ENCODE assay signal across 23 mouse cellular contexts in the genomic region with DNA sequence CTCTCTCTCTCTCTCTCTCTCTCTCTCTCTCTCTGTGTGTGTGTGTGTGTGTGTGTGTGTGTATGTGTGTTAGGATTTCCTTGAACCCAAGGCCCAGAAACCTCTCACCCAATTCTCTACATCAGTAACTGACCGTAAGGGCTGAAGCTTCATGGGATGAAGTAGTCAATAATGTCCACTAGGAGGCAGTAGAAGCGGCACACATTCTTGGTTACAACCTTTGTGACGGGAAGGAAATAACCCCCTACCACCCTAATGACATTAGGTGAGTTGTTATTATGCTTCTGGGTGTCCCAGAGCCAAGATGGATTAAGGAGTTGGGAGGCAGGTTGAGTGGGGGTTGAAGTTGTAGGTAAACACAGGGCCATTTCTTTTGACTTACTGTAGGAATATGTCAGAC. TPM values are rescaled to one million over a fixed set of nuclear protein-coding genes. Genes with fewer than 3 reads are reported as not detected.
A peak's percentile ranks its signal among the peaks of the same experiment; 100 is the strongest.
DNase-seq lines count a peak whose midpoint lies in the region; ATAC-seq and TF ChIP-seq lines count a peak whose summit lies in the region.
"Had no signal": no experiment of that assay in that cellular context is flagged by ENCODE, and none has a peak within 500 bp of the region (broad histone marks: within the 10 kb centered on the region; RNA-seq: fewer than 3 reads in every experiment).

No protein-coding gene starts in this region.

- no peak overlapping the region for H3K4me3 ChIP-seq in heart, postnatal 0 days (ENCODE audit: low read depth, low read length)
- H3K4me3 ChIP-seq in liver, postnatal 0 days (ENCODE audit: low read depth, low read length), result no peak overlapping the region
- no peak overlapping the region for H3K4me3 ChIP-seq in E14TG2a.4 (replicated peaks; ENCODE audit: low read length)
- H3K4me3 ChIP-seq: forebrain, embryonic 12.5 days; heart, embryonic 15.5 days; hindbrain, embryonic 10.5 days; midbrain, embryonic 13.5 days; neural tube, embryonic 15.5 days had no signal

- no peak for ATAC-seq in heart, postnatal 0 days (ENCODE audit: insufficient read depth, low read depth)
- no peak for ATAC-seq in liver, postnatal 0 days
- ATAC-seq in CD4-positive, CD25-positive, alpha-beta regulatory T cell, adult 4 months, result no peak
- ATAC-seq: inflammation-experienced regulatory T-cells, adult 6 months; midbrain, embryonic 13.5 days had no signal

- DNase-seq in heart, postnatal 0 days (ENCODE audit: low spot score), result no peak
- no peak for DNase-seq in heart, adult 8-10 months (ENCODE audit: low spot score)
- DNase-seq in liver, postnatal 0 days, result no peak
- DNase-seq in liver (no peak), R1 (ENCODE audit: low read depth, low spot score) (peak; percentile 47)
- no peak for DNase-seq in urinary bladder, postnatal 10 days (ENCODE audit: low spot score)
- DNase-seq: adrenal gland, adult 8-10 months; cerebellum, adult 9-10 months; kidney, postnatal 4 days; lung, adult 18-20 months; thymus, postnatal 4 days had no signal

- WGBS in heart, postnatal 0 days, result 37% methylated on average over 3 of the region's 3 CpGs
- WGBS in liver, postnatal 0 days (ENCODE audit: insufficient replicate concordance), result 42% methylated on average over 3 of the region's 3 CpGs

- H3K9ac ChIP-seq in heart, postnatal 0 days (replicated peaks; ENCODE audit: low read depth, low read length), result no peak overlapping the region
- H3K9ac ChIP-seq in liver, postnatal 0 days (replicated peaks), result no peak overlapping the region
- H3K9ac ChIP-seq: forebrain, embryonic 12.5 days; heart, embryonic 15.5 days; midbrain, embryonic 13.5 days; neural tube, embryonic 15.5 days had no signal

- H3K27me3 ChIP-seq in heart, postnatal 0 days (ENCODE audit: control insufficient read depth, insufficient read depth, low read length), result no peaks in the 10 kb centered on the region
- no peaks in the 10 kb centered on the region for H3K27me3 ChIP-seq in liver, postnatal 0 days (ENCODE audit: insufficient read depth, low read length)
- no peaks in the 10 kb centered on the region for H3K27me3 ChIP-seq in E14TG2a.4 (ENCODE audit: insufficient read depth, low read length)
- H3K27me3 ChIP-seq: forebrain, embryonic 12.5 days; heart, embryonic 15.5 days; midbrain, embryonic 13.5 days; neural tube, embryonic 15.5 days had no signal

- no peaks in the 10 kb centered on the region for H3K9me3 ChIP-seq in heart, postnatal 0 days (replicated peaks; ENCODE audit: control insufficient read depth, low read length)
- H3K9me3 ChIP-seq in liver, postnatal 0 days (ENCODE audit: low read length), result no peaks in the 10 kb centered on the region
- no peaks in the 10 kb centered on the region for H3K9me3 ChIP-seq in E14TG2a.4 (ENCODE audit: low read length)
- H3K9me3 ChIP-seq: forebrain, embryonic 12.5 days; heart, embryonic 15.5 days; hindbrain, embryonic 10.5 days; midbrain, embryonic 13.5 days; neural tube, embryonic 15.5 days had no signal

- no peaks in the 10 kb centered on the region for H3K4me1 ChIP-seq in heart, postnatal 0 days (ENCODE audit: control insufficient read depth, insufficient read depth)
- no peaks in the 10 kb centered on the region for H3K4me1 ChIP-seq in liver, postnatal 0 days (ENCODE audit: insufficient read depth)
- no peaks in the 10 kb centered on the region for H3K4me1 ChIP-seq in E14TG2a.4 (replicated peaks; ENCODE audit: low read depth, low read length)
- H3K4me1 ChIP-seq: forebrain, embryonic 12.5 days; heart, embryonic 15.5 days; hindbrain, embryonic 10.5 days; midbrain, embryonic 13.5 days; neural tube, embryonic 15.5 days had no signal

- H3K4me2 ChIP-seq in heart, postnatal 0 days (ENCODE audit: low read depth, low read length), result no peak overlapping the region
- H3K4me2 ChIP-seq in liver, postnatal 0 days (ENCODE audit: low read depth, low read length), result no peak overlapping the region
- H3K4me2 ChIP-seq: forebrain, embryonic 12.5 days; heart, embryonic 15.5 days; midbrain, embryonic 13.5 days; neural tube, embryonic 15.5 days had no signal

- TF ChIP-seq EP300 in heart, postnatal 0 days (IDR thresholded peaks at IDR 0.05; ENCODE audit: low read depth), result no peak
- TF ChIP-seq EP300 in liver, postnatal 0 days (IDR thresholded peaks at IDR 0.05; ENCODE audit: low read depth), result no peak

- peak; percentile 29 for TF ChIP-seq CTCF in heart, postnatal 0 days (IDR thresholded peaks at IDR 0.05; ENCODE audit: low read depth)
- TF ChIP-seq CTCF in liver, postnatal 0 days (IDR thresholded peaks at IDR 0.05; ENCODE audit: low read depth), result peak; percentile 42
- TF ChIP-seq CTCF in E14TG2a.4 (conservative IDR thresholded peaks at IDR 0.05; ENCODE audit: low read length), result peak; percentile 50

- no peak overlapping the region for H3K27ac ChIP-seq in heart, postnatal 0 days (ENCODE audit: low read depth)
- H3K27ac ChIP-seq in liver, postnatal 0 days (ENCODE audit: low read depth), result no peak overlapping the region
- H3K27ac ChIP-seq: forebrain, embryonic 12.5 days; heart, embryonic 15.5 days; hindbrain, embryonic 10.5 days; macrophage; midbrain, embryonic 13.5 days; neural tube, embryonic 15.5 days had no signal

- H3K36me3 ChIP-seq in heart, postnatal 0 days (replicated peaks; ENCODE audit: control insufficient read depth, insufficient read depth, low read length), result no peaks in the 10 kb centered on the region
- no peaks in the 10 kb centered on the region for H3K36me3 ChIP-seq in liver, postnatal 0 days (replicated peaks; ENCODE audit: insufficient read depth, low read length)
- no peaks in the 10 kb centered on the region for H3K36me3 ChIP-seq in E14TG2a.4 (ENCODE audit: insufficient read depth, low read length)
- H3K36me3 ChIP-seq: forebrain, embryonic 12.5 days; heart, embryonic 15.5 days; hindbrain, embryonic 10.5 days; midbrain, embryonic 13.5 days; neural tube, embryonic 15.5 days had no signal

RNA-seq across cellular contexts. Expression of a gene that starts 55.5 kb away (rescaled TPM):
- total RNA-seq in heart, postnatal 0 days (2014; rRNA removed; ENCODE audit: low replicate concordance), result not detected in 2 replicates
- polyA plus RNA-seq in heart, postnatal 0 days (2015; fragmentation: Nextera tagmentation; extraction: Ambion mirVana), result 0.07 TPM in 1 of 2 replicates, not detected in the other
- not detected for total RNA-seq in heart, adult 8-10 months (2022)
- polyA plus RNA-seq in liver, postnatal 0 days (2015; fragmentation: Nextera tagmentation; extraction: Ambion mirVana), result not detected in 2 replicates
- polyA plus RNA-seq in CD4-positive, CD25-positive, alpha-beta regulatory T cell, adult 4 months (2017; shearing (Covaris generic)), result not detected
- total RNA-seq: gastrocnemius, adult 8-10 months; granulocyte monocyte progenitor cell, adult 5-6 weeks had no signal
- polyA plus RNA-seq: heart, embryonic 15.5 days; inflammation-experienced regulatory T-cells, adult 6 months; kidney, embryonic 14.5 days; macrophage; midbrain, embryonic 13.5 days had no signal
